Mouse (Mus musculus): ENCODE measurements around the gene D930020B18Rik.

DNA sequence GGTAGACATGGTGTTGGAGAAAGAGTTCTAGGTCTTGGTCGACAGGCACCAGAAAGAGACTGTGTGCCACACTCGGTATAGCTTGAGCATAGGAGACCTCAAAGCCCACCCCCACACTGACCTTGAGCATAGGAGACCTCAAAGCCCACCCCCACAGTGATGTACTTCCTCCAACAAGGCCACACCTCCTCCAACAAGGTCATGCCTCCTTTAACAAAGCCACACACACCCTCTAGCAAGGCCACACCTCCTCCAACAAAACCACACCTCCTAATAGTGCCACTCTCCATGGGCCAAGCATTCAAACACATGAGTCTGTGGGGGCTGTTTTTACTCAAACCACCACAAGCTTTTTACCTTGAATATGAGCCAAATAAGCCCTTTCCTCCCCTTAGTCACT, 21.3 kb downstream of the D930020B18Rik start:
- no peak for TF ChIP-seq CTCF (IDR thresholded peaks at IDR 0.05; ENCODE audit: low read depth)
- no peak for TF ChIP-seq EP300 (optimal IDR thresholded peaks at IDR 0.05)

All from stomach, postnatal 0 days (tissue).